Mouse (Mus musculus) E14TG2a.4 (cell line): ENCODE data around the gene Plagl2.

Source experiments
- H3K27me3 ChIP-seq: 2 replicates; pipeline ENCODE4 v1.6.1; 2014; ENCODE audit warnings: low read length, control low read depth; ENCODE audit not compliant: insufficient read depth
- H3K36me3 ChIP-seq: 2 replicates; pipeline ENCODE4 v1.6.1; 2014; ENCODE audit warnings: low read length, control low read depth; ENCODE audit not compliant: insufficient read depth
- H3K4me1 ChIP-seq: replicated peaks from 2 replicates; pipeline ENCODE4 v1.6.1; 2014; ENCODE audit warnings: low read depth, low read length, control low read depth
- H3K4me3 ChIP-seq: replicated peaks from 2 replicates; pipeline ENCODE4 v1.5.1; 2014; ENCODE audit warnings: mild to moderate bottlenecking, low read length
- H3K9me3 ChIP-seq: 2 replicates; pipeline ENCODE4 v1.6.1; 2014; ENCODE audit warnings: low read length, control low read depth
- CTCF ChIP-seq: conservative IDR thresholded peaks from 2 replicates; pipeline ENCODE4 v1.5.1; 2014; ENCODE audit warnings: low read length
- NANOG ChIP-seq: IDR thresholded peaks from 2 replicates; pipeline ENCODE4 v1.6.1; 2014; ENCODE audit warnings: borderline replicate concordance, low read length, mixed read lengths
- POU5F1 ChIP-seq: IDR thresholded peaks from 2 replicates; pipeline ENCODE4 v1.6.1; 2014; ENCODE audit warnings: low read length, borderline replicate concordance

The Plagl2 gene

GRCm38 (mm10) chr2:153239860-153240480 lies 1.3 kb downstream of the Plagl2 start:
- Histone ChIP-seq H3K36me3 (peaks cover 49% of the 10 kb centered on the region), H3K9me3 (no peaks in the 10 kb centered on the region), H3K4me3 (peak overlapping the region; percentile 93), H3K27me3 (no peaks in the 10 kb centered on the region), H3K4me1 (peaks cover 26% of the 10 kb centered on the region)
- no peak for TF ChIP-seq CTCF

- Histone ChIP-seq H3K4me3 (peak overlapping the region; percentile 93), H3K4me1 (peaks cover 26% of the 10 kb centered on the region), H3K36me3 (peaks cover 50% of the 10 kb centered on the region), H3K9me3 (no peaks in the 10 kb centered on the region), H3K27me3 (no peaks in the 10 kb centered on the region)
- TF ChIP-seq CTCF, result no peak
- TF ChIP-seq NANOG, result no peak
- no peak for TF ChIP-seq POU5F1
Observed at GRCm38 (mm10) chr2:153239021-153239859, 2.0 kb downstream of the Plagl2 start.

- Histone ChIP-seq H3K4me1 (peaks cover 26% of the 10 kb centered on the region), H3K9me3 (no peaks in the 10 kb centered on the region), H3K4me3 (no peak overlapping the region), H3K27me3 (no peaks in the 10 kb centered on the region), H3K36me3 (peaks cover 54% of the 10 kb centered on the region)
- no peak for TF ChIP-seq POU5F1
- TF ChIP-seq CTCF, result no peak
- TF ChIP-seq NANOG, result no peak
Observed at GRCm38 (mm10) chr2:153238406-153238805, 2.8 kb downstream of the Plagl2 start.

GRCm38 (mm10) chr2:153237891-153238290 lies 3.3 kb downstream of the Plagl2 start:
- TF ChIP-seq NANOG, result no peak
- no peak for TF ChIP-seq CTCF
- TF ChIP-seq POU5F1, result no peak
- H3K4me3 ChIP-seq, result no peak overlapping the region
- no peaks in the 10 kb centered on the region for H3K9me3 ChIP-seq
- H3K36me3 ChIP-seq, result peaks cover 54% of the 10 kb centered on the region
- peaks cover 26% of the 10 kb centered on the region for H3K4me1 ChIP-seq
- no peaks in the 10 kb centered on the region for H3K27me3 ChIP-seq

GRCm38 (mm10) chr2:153237193-153237592 lies 4.0 kb downstream of the Plagl2 start:
- Histone ChIP-seq H3K27me3 (no peaks in the 10 kb centered on the region), H3K4me1 (peaks cover 24% of the 10 kb centered on the region), H3K36me3 (peaks cover 59% of the 10 kb centered on the region), H3K9me3 (no peaks in the 10 kb centered on the region), H3K4me3 (no peak overlapping the region)
- no peak for TF ChIP-seq CTCF
- no peak for TF ChIP-seq POU5F1
- no peak for TF ChIP-seq NANOG

- H3K36me3 ChIP-seq, result peaks cover 58% of the 10 kb centered on the region
- H3K9me3 ChIP-seq, result no peaks in the 10 kb centered on the region
- no peak overlapping the region for H3K4me3 ChIP-seq
- H3K4me1 ChIP-seq, result peaks cover 34% of the 10 kb centered on the region
- no peak for TF ChIP-seq NANOG
- no peak for TF ChIP-seq POU5F1
- TF ChIP-seq CTCF, result no peak
- no peaks in the 10 kb centered on the region for H3K27me3 ChIP-seq
Observed at GRCm38 (mm10) chr2:153228523-153228922, 12.7 kb downstream of the Plagl2 start.

GRCm38 (mm10) chr2:153227959-153228358 lies 13.3 kb downstream of the Plagl2 start:
- Histone ChIP-seq H3K9me3 (no peaks in the 10 kb centered on the region), H3K36me3 (peaks cover 52% of the 10 kb centered on the region), H3K4me3 (no peak overlapping the region), H3K4me1 (peaks cover 34% of the 10 kb centered on the region), H3K27me3 (no peaks in the 10 kb centered on the region)
- TF ChIP-seq NANOG (no peak), POU5F1 (no peak), CTCF (no peak)

GRCm38 (mm10) chr2:153225595-153225953 lies 15.7 kb downstream of the Plagl2 start:
- TF ChIP-seq NANOG, result no peak
- TF ChIP-seq POU5F1, result no peak
- TF ChIP-seq CTCF, result no peak
- Histone ChIP-seq H3K36me3 (peaks cover 28% of the 10 kb centered on the region), H3K4me1 (peaks cover 15% of the 10 kb centered on the region), H3K27me3 (no peaks in the 10 kb centered on the region), H3K4me3 (peak overlapping the region; percentile 84), H3K9me3 (no peaks in the 10 kb centered on the region)
